Mouse (Mus musculus) right cerebral cortex, postnatal 14 days (tissue): ENCODE data around the gene 1700016D06Rik.

Experiments used
- DNase-seq: peaks from one replicate; pipeline ENCODE4 v3.0.0; 2022

Gene 1700016D06Rik

DNA sequence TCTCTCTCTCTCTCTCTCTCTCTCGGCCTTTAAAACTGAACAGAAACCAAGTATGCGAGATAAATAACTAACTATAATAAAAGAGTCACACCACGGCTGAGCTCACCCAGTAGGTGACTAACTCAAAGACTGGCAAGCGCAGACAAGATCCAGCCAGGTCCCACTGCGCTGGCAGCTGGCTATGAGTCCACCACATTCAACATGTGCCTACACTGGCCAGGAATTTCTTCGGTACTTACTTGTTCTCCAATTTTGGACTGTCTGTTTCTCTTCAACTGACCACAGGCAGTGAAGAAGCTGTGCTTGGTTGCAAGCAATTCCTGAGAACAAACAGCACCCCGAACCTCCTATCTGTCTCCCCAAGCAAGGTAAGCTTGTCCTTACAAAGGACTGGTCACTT lies 67.4 kb downstream of the 1700016D06Rik start:
- no peak for DNase-seq

GRCm38 (mm10) chr8:11632406-11632805 lies 68.5 kb downstream of the 1700016D06Rik start:
- DNase-seq, result no peak

DNA sequence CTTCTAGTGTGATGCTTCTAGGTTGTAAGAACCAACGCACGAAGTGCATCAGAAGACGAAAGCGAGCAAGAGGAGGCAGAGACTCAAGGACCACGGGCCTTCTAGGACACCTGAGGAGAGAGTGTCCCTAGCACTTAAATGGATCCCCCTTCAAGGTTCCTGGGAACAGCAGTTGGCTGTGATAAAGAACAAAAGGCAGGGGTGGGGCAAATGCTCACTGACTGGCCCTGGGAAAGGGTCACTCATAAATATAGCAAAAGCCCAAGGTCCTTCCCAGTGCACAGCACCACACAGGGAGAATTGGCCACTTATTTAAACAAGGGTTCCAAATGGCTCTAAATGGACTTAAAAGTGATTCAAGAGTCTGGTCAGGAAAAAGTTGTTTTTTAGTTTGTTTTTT lies 71.7 kb downstream of the 1700016D06Rik start:
- no peak for DNase-seq

DNA sequence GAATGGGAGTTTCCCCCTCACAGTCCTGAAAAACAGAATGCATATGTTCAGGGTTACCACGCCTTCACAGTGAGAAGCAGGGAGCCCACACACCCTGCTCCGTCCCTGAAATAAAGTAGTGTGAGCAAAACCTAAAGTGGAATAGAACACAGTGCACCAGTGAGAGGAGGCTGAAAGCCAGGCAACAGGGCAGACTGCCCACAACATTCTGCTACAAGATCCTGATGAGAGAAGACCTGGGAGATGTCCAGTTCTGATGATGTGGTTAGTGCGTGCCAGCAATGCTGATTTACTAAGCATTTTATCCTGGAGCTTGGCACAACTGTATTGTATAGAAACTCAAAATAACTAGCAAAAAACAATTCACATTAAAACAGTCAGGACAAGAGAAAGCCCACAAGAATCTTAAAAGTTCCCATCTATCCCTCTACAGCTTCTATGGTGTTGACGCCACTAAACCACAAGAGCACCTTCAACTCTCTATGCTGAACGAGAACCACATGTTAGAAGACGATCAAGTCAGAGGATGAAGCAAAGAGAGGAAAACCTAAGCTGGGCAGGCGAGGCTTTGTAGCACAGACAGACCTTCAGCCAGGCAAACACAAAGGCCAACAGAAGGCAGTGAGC lies 72.2 kb downstream of the 1700016D06Rik start:
- DNase-seq, result peak; percentile 24

GRCm38 (mm10) chr8:11627717-11628116 lies 73.1 kb downstream of the 1700016D06Rik start:
- DNase-seq, result no peak

GRCm38 (mm10) chr8:11625084-11625483 lies 75.8 kb downstream of the 1700016D06Rik start:
- DNase-seq, result no peak

GRCm38 (mm10) chr8:11619091-11619490 lies 81.8 kb downstream of the 1700016D06Rik start:
- DNase-seq, result no peak

DNA sequence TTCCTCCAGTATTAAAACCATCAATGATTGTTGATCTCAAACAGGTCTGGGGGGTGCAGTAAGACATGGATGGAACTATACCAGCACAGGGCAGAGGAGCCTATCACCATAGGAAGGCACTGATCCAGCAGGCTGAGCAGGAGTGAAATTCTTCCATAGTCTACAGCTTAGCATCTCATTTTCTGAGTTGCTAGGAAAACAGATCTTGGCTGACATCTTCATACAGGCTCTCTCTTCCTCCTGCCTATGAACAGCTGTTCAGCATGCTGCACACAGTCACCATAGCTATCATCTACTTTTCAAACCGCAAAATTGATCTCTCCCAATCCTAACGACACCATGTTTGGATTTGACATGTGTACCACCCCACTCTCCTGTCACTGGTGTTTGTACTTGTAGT lies 82.8 kb downstream of the 1700016D06Rik start:
- no peak for DNase-seq

DNA sequence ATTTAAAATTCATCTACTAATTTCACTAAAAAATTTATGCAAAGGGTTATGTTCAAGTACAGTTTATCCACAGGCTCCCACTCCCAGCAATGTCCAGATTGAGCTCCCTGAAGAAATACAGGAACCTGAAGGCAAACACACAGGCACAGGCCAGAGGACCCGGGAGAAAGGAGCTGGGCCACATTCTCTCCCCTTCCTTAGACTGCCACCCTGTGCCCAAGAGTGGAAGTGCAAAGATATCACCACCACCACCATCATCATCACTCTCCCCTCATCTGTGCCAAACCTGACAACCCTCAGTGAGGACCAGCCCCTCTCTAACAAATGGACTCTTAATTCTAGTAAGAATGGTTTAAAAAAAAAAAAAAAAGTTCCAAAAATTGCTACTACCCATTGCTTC lies 84.6 kb downstream of the 1700016D06Rik start:
- peak; percentile 48 for DNase-seq

GRCm38 (mm10) chr8:11614126-11614835 lies 86.6 kb downstream of the 1700016D06Rik start:
- no peak for DNase-seq

GRCm38 (mm10) chr8:11608848-11609247 lies 92.0 kb downstream of the 1700016D06Rik start:
- DNase-seq, result no peak
